ENCODE assay signal across 15 mouse cellular contexts in the genomic region with DNA sequence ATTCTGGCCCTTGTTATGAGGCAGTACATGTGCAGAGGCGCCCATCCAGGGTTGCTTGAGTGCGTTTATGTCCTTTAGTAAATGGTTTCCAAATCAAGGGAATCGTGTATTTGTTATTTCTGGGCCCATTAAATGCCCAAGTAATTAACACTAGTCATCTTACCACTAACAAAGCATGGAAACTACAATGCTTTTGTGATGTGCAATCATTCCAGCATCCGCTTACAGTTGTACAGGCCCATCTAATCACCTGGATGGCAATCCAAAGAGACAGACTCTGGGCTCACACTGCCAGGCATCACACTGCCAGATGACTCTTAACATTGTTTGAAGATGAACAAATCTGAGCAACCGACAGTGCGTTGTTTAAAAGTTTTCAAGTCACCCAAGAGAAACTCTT.
DNase-seq lines count a peak whose midpoint lies in the region; ATAC-seq and TF ChIP-seq lines count a peak whose summit lies in the region.
"Had no signal": no experiment of that assay in that cellular context is flagged by ENCODE, and none has a peak within 500 bp of the region (broad histone marks: within the 10 kb centered on the region; RNA-seq: fewer than 3 reads in every experiment).

No protein-coding gene starts in this region.

- H3K27ac ChIP-seq in forebrain, embryonic 10.5 days, result 0 out of 2 replicates have a peak overlapping the region, but pooled peaks have one; percentile 11
- H3K27ac ChIP-seq in forebrain, postnatal 0 days (ENCODE audit: low read depth, low read length), result no peak overlapping the region
- peak overlapping the region; percentile 41 for H3K27ac ChIP-seq in embryonic fibroblast, embryonic 13.5 days (ENCODE audit: insufficient read depth, low read length)
- peak overlapping the region; percentile 66 for H3K27ac ChIP-seq in stomach, embryonic 16.5 days (ENCODE audit: low read length)
- H3K27ac ChIP-seq: heart, embryonic 13.5 days; liver, embryonic 12.5 days; neural tube, embryonic 12.5 days had no signal

- no peak overlapping the region for H3K4me2 ChIP-seq in forebrain, postnatal 0 days (ENCODE audit: low read depth)
- H3K4me2 ChIP-seq in stomach, embryonic 16.5 days (ENCODE audit: low read depth, low read length), result peak overlapping the region; percentile 10
- H3K4me2 ChIP-seq: heart, embryonic 13.5 days; liver, embryonic 12.5 days; neural tube, embryonic 12.5 days had no signal

- DNase-seq in forebrain, embryonic 10.5 days (ENCODE audit: extremely low spot score, low spot score), result no peak
- DNase-seq in forebrain, postnatal 0 days, result no peak
- peak; percentile 25 to 43 for DNase-seq in kidney, postnatal 4 days
- DNase-seq in kidney, adult 9 months, result no peak
- no peak for DNase-seq in heart, adult 11 months
- no peak for DNase-seq in frontal cortex, adult 2 months (ENCODE audit: extremely low spot score in 1 of 2, low spot score in 1 of 2)
- DNase-seq: adrenal gland, postnatal 25 days; layer of hippocampus, adult 9-11 months had no signal

- no peaks in the 10 kb centered on the region for H3K9me3 ChIP-seq in forebrain, embryonic 10.5 days
- no peaks in the 10 kb centered on the region for H3K9me3 ChIP-seq in forebrain, postnatal 0 days (ENCODE audit: low read length)
- no peaks in the 10 kb centered on the region for H3K9me3 ChIP-seq in stomach, embryonic 16.5 days (replicated peaks; ENCODE audit: control insufficient read depth, low read length)
- H3K9me3 ChIP-seq: heart, embryonic 13.5 days; liver, embryonic 12.5 days; neural tube, embryonic 12.5 days had no signal

- no peak for TF ChIP-seq POLR2A in embryonic fibroblast, embryonic 13.5 days (IDR thresholded peaks at IDR 0.05; ENCODE audit: low read depth, low read length)

- no peak for ATAC-seq in forebrain, postnatal 0 days
- ATAC-seq in stomach, embryonic 16.5 days (ENCODE audit: insufficient read depth, low FRiP score), result no peak
- ATAC-seq: activated CD4-positive, CD25-positive, alpha-beta regulatory T cell, adult 4 months; liver, embryonic 12.5 days; lung, postnatal 0 days had no signal

- H3K9ac ChIP-seq in forebrain, postnatal 0 days, result no peak overlapping the region
- no peak overlapping the region for H3K9ac ChIP-seq in stomach, embryonic 16.5 days (ENCODE audit: low read length)
- H3K9ac ChIP-seq: heart, embryonic 13.5 days; liver, embryonic 12.5 days; neural tube, embryonic 12.5 days had no signal

- WGBS in forebrain, embryonic 10.5 days, result 89% methylated on average over 6 of the region's 6 CpGs
- WGBS in forebrain, postnatal 0 days, result 45% methylated on average over 6 of the region's 6 CpGs
- 59% methylated on average over 6 of the region's 6 CpGs for WGBS in stomach, embryonic 16.5 days

- H3K4me1 ChIP-seq in forebrain, embryonic 10.5 days, result peaks cover 41% of the 10 kb centered on the region
- H3K4me1 ChIP-seq in forebrain, postnatal 0 days (ENCODE audit: insufficient read depth), result no peaks in the 10 kb centered on the region
- 0 out of 2 replicates have a peak, but pooled peaks cover 2% of the 10 kb centered on the region for H3K4me1 ChIP-seq in embryonic fibroblast, embryonic 13.5 days (ENCODE audit: control insufficient read depth, insufficient read depth, low read length)
- H3K4me1 ChIP-seq in stomach, embryonic 16.5 days (ENCODE audit: control insufficient read depth, insufficient read depth, low read length), result no peaks in the 10 kb centered on the region; the same call in 1 of the 2 replicates
- H3K4me1 ChIP-seq: heart, embryonic 13.5 days; liver, embryonic 12.5 days; neural tube, embryonic 12.5 days had no signal

- no peak overlapping the region for H3K4me3 ChIP-seq in forebrain, embryonic 10.5 days
- H3K4me3 ChIP-seq in forebrain, postnatal 0 days (ENCODE audit: low read depth, low read length), result no peak overlapping the region
- H3K4me3 ChIP-seq in embryonic fibroblast, embryonic 13.5 days (ENCODE audit: insufficient read depth, low read length), result no peak overlapping the region
- H3K4me3 ChIP-seq in stomach, embryonic 16.5 days (replicated peaks; ENCODE audit: low read length), result no peak overlapping the region
- H3K4me3 ChIP-seq: heart, embryonic 13.5 days; liver, embryonic 12.5 days; neural tube, embryonic 12.5 days had no signal

- TF ChIP-seq CTCF in forebrain, postnatal 0 days (IDR thresholded peaks at IDR 0.05; ENCODE audit: low read depth), result no peak
- TF ChIP-seq CTCF in embryonic fibroblast, embryonic 13.5 days (IDR thresholded peaks at IDR 0.05; ENCODE audit: borderline replicate concordance, insufficient read depth, low read length), result no peak

- no peaks in the 10 kb centered on the region for H3K27me3 ChIP-seq in forebrain, embryonic 10.5 days (ENCODE audit: poor library complexity, severe bottlenecking)
- no peaks in the 10 kb centered on the region for H3K27me3 ChIP-seq in forebrain, postnatal 0 days (ENCODE audit: insufficient read depth, low read length)
- no peaks in the 10 kb centered on the region for H3K27me3 ChIP-seq in stomach, embryonic 16.5 days (ENCODE audit: control insufficient read depth, insufficient read depth, low read length)
- H3K27me3 ChIP-seq: heart, embryonic 13.5 days; liver, embryonic 12.5 days; neural tube, embryonic 12.5 days had no signal

- H3K36me3 ChIP-seq in forebrain, embryonic 10.5 days (replicated peaks), result no peaks in the 10 kb centered on the region
- no peaks in the 10 kb centered on the region for H3K36me3 ChIP-seq in forebrain, postnatal 0 days (ENCODE audit: insufficient read depth)
- no peaks in the 10 kb centered on the region for H3K36me3 ChIP-seq in stomach, embryonic 16.5 days (ENCODE audit: control insufficient read depth, insufficient read depth, low read length)
- H3K36me3 ChIP-seq: heart, embryonic 13.5 days; liver, embryonic 12.5 days; neural tube, embryonic 12.5 days had no signal

Comparison
In these comparisons a context has a peak if more than half of its experiments do, and no peak if none do; other contexts are left out.
1. DNase-seq: peak in kidney, postnatal 4 days (2 of 2); none in forebrain, embryonic 10.5 days (single experiment), forebrain, postnatal 0 days (single experiment), kidney, adult 9 months (single experiment), heart, adult 11 months (single experiment) and frontal cortex, adult 2 months (0 of 2).